ENCODE assay signal across 11 mouse cellular contexts in the genomic region with DNA sequence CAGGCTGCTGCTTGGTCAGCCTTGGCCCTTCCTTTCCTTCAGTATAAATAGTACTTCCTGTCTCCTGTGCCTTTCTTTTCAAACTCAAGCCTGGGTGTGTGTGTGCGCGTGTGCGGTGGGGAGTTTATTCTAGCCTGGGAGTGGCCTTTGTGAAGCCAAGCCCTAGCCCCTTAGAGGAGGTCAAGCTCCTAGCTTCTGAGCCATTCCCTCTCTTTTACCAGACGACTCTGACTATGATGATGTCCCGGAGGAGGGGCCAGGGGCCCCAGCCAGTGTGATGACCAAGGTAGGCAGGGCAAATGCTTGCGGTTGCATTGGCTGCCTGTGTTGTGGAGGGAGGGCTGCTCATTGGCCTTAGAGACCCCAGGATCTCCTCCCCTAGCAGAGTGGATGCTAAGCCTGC. TPM values are rescaled to one million over a fixed set of nuclear protein-coding genes. Genes with fewer than 3 reads are reported as not detected.
DNase-seq lines count a peak whose midpoint lies in the region; ATAC-seq lines count a peak whose summit lies in the region.
"Had no signal": no experiment of that assay in that cellular context is flagged by ENCODE, and none has a peak within 500 bp of the region (broad histone marks: within the 10 kb centered on the region; RNA-seq: fewer than 3 reads in every experiment).

No protein-coding gene starts in this region.

- H3K4me2 ChIP-seq in kidney, embryonic 15.5 days = peak overlapping the region; percentile 44
- no peak overlapping the region for H3K4me2 ChIP-seq in embryonic facial prominence, embryonic 15.5 days (replicated peaks)
- H3K4me2 ChIP-seq in liver, embryonic 11.5 days = peak overlapping the region; percentile 45
- H3K4me2 ChIP-seq in stomach, embryonic 15.5 days = peak overlapping the region; percentile 24

- peak overlapping the region; percentile 89 for H3K27ac ChIP-seq in kidney, embryonic 15.5 days
- H3K27ac ChIP-seq in embryonic facial prominence, embryonic 15.5 days (replicated peaks) = 0 out of 2 replicates have a peak overlapping the region, but pooled peaks have one; percentile 17
- H3K27ac ChIP-seq in liver, embryonic 11.5 days (ENCODE audit: low read depth, low read length) = peak overlapping the region; percentile 39
- H3K27ac ChIP-seq in stomach, embryonic 15.5 days = peak overlapping the region; percentile 78

- H3K27me3 ChIP-seq in kidney, embryonic 15.5 days = no peaks in the 10 kb centered on the region
- H3K27me3 ChIP-seq in embryonic facial prominence, embryonic 15.5 days = no peaks in the 10 kb centered on the region
- H3K27me3 ChIP-seq in liver, embryonic 11.5 days (replicated peaks; ENCODE audit: control insufficient read depth, insufficient read depth, low read length) = no peaks in the 10 kb centered on the region
- H3K27me3 ChIP-seq in stomach, embryonic 15.5 days (replicated peaks) = no peaks in the 10 kb centered on the region

- peak; percentile 57 for ATAC-seq in kidney, embryonic 15.5 days (replicated peaks; ENCODE audit: low FRiP score)
- ATAC-seq in embryonic facial prominence, embryonic 15.5 days (ENCODE audit: insufficient number of reproducible peaks, low FRiP score, low TSS enrichment, low read depth) = no peak
- peak; percentile 48 for ATAC-seq in liver, embryonic 11.5 days (replicated peaks; ENCODE audit: low FRiP score)
- ATAC-seq in stomach, embryonic 15.5 days (ENCODE audit: insufficient read depth, low FRiP score, low read depth) = peak; percentile 70
- ATAC-seq: forebrain, embryonic 14.5 days had no signal

- peaks cover 20% of the 10 kb centered on the region; the same call in 1 of the 2 replicates for H3K36me3 ChIP-seq in kidney, embryonic 15.5 days
- H3K36me3 ChIP-seq in embryonic facial prominence, embryonic 15.5 days = 0 out of 2 replicates have a peak, but pooled peaks cover 7% of the 10 kb centered on the region
- 0 out of 2 replicates have a peak, but pooled peaks cover 5% of the 10 kb centered on the region for H3K36me3 ChIP-seq in liver, embryonic 11.5 days (ENCODE audit: control insufficient read depth, insufficient read depth, low read length)
- H3K36me3 ChIP-seq in stomach, embryonic 15.5 days = peaks cover 16% of the 10 kb centered on the region; the same call in 1 of the 2 replicates

- H3K9ac ChIP-seq in kidney, embryonic 15.5 days = no peak overlapping the region
- no peak overlapping the region for H3K9ac ChIP-seq in embryonic facial prominence, embryonic 15.5 days
- H3K9ac ChIP-seq in liver, embryonic 11.5 days (ENCODE audit: low read depth, low read length) = 0 out of 2 replicates have a peak overlapping the region, but pooled peaks have one; percentile 10
- H3K9ac ChIP-seq in stomach, embryonic 15.5 days = no peak overlapping the region

- peaks cover 38% of the 10 kb centered on the region for H3K4me1 ChIP-seq in kidney, embryonic 15.5 days
- peaks cover 23% of the 10 kb centered on the region for H3K4me1 ChIP-seq in embryonic facial prominence, embryonic 15.5 days
- H3K4me1 ChIP-seq in liver, embryonic 11.5 days (replicated peaks; ENCODE audit: control insufficient read depth, insufficient read depth, low read length) = peaks cover 35% of the 10 kb centered on the region
- peaks cover 30% of the 10 kb centered on the region for H3K4me1 ChIP-seq in stomach, embryonic 15.5 days

- WGBS in kidney, embryonic 15.5 days = 26% methylated on average over 6 of the region's 6 CpGs
- 46% methylated on average over 6 of the region's 6 CpGs for WGBS in embryonic facial prominence, embryonic 15.5 days
- WGBS in liver, embryonic 11.5 days = 29% methylated on average over 6 of the region's 6 CpGs
- WGBS in stomach, embryonic 15.5 days = 18% methylated on average over 6 of the region's 6 CpGs

- no peaks in the 10 kb centered on the region for H3K9me3 ChIP-seq in kidney, embryonic 15.5 days (replicated peaks)
- H3K9me3 ChIP-seq in embryonic facial prominence, embryonic 15.5 days (replicated peaks) = no peaks in the 10 kb centered on the region
- no peaks in the 10 kb centered on the region for H3K9me3 ChIP-seq in liver, embryonic 11.5 days (ENCODE audit: control insufficient read depth, low read length)
- H3K9me3 ChIP-seq in stomach, embryonic 15.5 days = no peaks in the 10 kb centered on the region

- no peak for DNase-seq in kidney, adult 11 months
- DNase-seq in liver, embryonic 11.5 days (ENCODE audit: low spot score) = peak; percentile 56
- no peak for DNase-seq in T-cell, adult 2 months (ENCODE audit: low spot score)
- no peak for DNase-seq in adrenal gland, postnatal 4 days (ENCODE audit: low spot score in 2 of 2)
- DNase-seq in ovary, adult 18-20 months (ENCODE audit: low spot score) = no peak
- DNase-seq: cerebellum, adult 11 months had no signal

- H3K4me3 ChIP-seq in kidney, embryonic 15.5 days (replicated peaks) = peak overlapping the region; percentile 10; the same call in 1 of the 2 replicates
- no peak overlapping the region for H3K4me3 ChIP-seq in embryonic facial prominence, embryonic 15.5 days (replicated peaks)
- H3K4me3 ChIP-seq in liver, embryonic 11.5 days (ENCODE audit: low read depth, low read length) = no peak overlapping the region
- H3K4me3 ChIP-seq in stomach, embryonic 15.5 days (replicated peaks) = no peak overlapping the region

RNA-seq across cellular contexts. Expression of a gene that starts 25.4 kb away (rescaled TPM):
- polyA plus RNA-seq in kidney, embryonic 15.5 days (2015; fragmentation: Nextera tagmentation; extraction: Ambion mirVana) = 0.14 and 0.21 TPM in 2 replicates
- polyA plus RNA-seq in embryonic facial prominence, embryonic 15.5 days (2015; fragmentation: Nextera tagmentation; extraction: Ambion mirVana) = 3.4 and 9.6 TPM in 2 replicates
- 2.1 TPM in 1 of 2 replicates, not detected in the other for polyA plus RNA-seq in liver, embryonic 11.5 days (2014; fragmentation: Nextera tagmentation; extraction: Ambion mirVana)
- 3.6 and 8.0 TPM in 2 replicates for polyA plus RNA-seq in stomach, embryonic 15.5 days (2015; fragmentation: Nextera tagmentation; extraction: Ambion mirVana)
- 10 to 100 TPM in 1 of 2 experiments, 1 to 10 TPM in 1; 7.2 to 21.2 TPM for total RNA-seq in adrenal gland, postnatal 4 days (2021)
- total RNA-seq: MEL had no signal
- polyA plus RNA-seq: forebrain, embryonic 14.5 days had no signal

RNA-seq across cellular contexts. Expression of a gene that starts 36.2 kb away (rescaled TPM):
- 37.3 and 39.5 TPM in 2 replicates for polyA plus RNA-seq in kidney, embryonic 15.5 days (2015; fragmentation: Nextera tagmentation; extraction: Ambion mirVana)
- 10.0 and 12.5 TPM in 2 replicates for polyA plus RNA-seq in embryonic facial prominence, embryonic 15.5 days (2015; fragmentation: Nextera tagmentation; extraction: Ambion mirVana)
- 14.4 and 15.0 TPM in 2 replicates for polyA plus RNA-seq in liver, embryonic 11.5 days (2014; fragmentation: Nextera tagmentation; extraction: Ambion mirVana)
- 9.1 and 15.9 TPM in 2 replicates for polyA plus RNA-seq in stomach, embryonic 15.5 days (2015; fragmentation: Nextera tagmentation; extraction: Ambion mirVana)
- total RNA-seq in adrenal gland, postnatal 4 days (2021) = 100 to 1,000 TPM; 105 to 129 TPM

RNA-seq across cellular contexts. Expression of a gene that starts 37.5 kb away (rescaled TPM):
- polyA plus RNA-seq in kidney, embryonic 15.5 days (2015; fragmentation: Nextera tagmentation; extraction: Ambion mirVana) = 78.9 and 97.1 TPM in 2 replicates
- 82.5 and 82.8 TPM in 2 replicates for polyA plus RNA-seq in embryonic facial prominence, embryonic 15.5 days (2015; fragmentation: Nextera tagmentation; extraction: Ambion mirVana)
- polyA plus RNA-seq in liver, embryonic 11.5 days (2014; fragmentation: Nextera tagmentation; extraction: Ambion mirVana) = 33.8 and 33.9 TPM in 2 replicates
- polyA plus RNA-seq in stomach, embryonic 15.5 days (2015; fragmentation: Nextera tagmentation; extraction: Ambion mirVana) = 88.7 and 92.5 TPM in 2 replicates
- total RNA-seq in adrenal gland, postnatal 4 days (2021) = 100 to 1,000 TPM in 1 of 2 experiments, 10 to 100 TPM in 1; 76.3 to 102 TPM

Comparison
In these comparisons a context has a peak if more than half of its experiments do, and no peak if none do; other contexts are left out.
1. H3K27ac ChIP-seq: peak in every context shown above with its lines; median percentile 89 in kidney, embryonic 15.5 days; 78 in stomach, embryonic 15.5 days; 39 in liver, embryonic 11.5 days; 17 in embryonic facial prominence, embryonic 15.5 days.